Mouse (Mus musculus): ENCODE measurements around the gene Mrpl11. TPM values are rescaled to one million over a fixed set of nuclear protein-coding genes. Genes with fewer than 3 reads are reported as not detected.

Gene Mrpl11
- total and polyA plus RNA-seq, 2 experiments from 2014 or later: 35.0 to 131 TPM

DNA sequence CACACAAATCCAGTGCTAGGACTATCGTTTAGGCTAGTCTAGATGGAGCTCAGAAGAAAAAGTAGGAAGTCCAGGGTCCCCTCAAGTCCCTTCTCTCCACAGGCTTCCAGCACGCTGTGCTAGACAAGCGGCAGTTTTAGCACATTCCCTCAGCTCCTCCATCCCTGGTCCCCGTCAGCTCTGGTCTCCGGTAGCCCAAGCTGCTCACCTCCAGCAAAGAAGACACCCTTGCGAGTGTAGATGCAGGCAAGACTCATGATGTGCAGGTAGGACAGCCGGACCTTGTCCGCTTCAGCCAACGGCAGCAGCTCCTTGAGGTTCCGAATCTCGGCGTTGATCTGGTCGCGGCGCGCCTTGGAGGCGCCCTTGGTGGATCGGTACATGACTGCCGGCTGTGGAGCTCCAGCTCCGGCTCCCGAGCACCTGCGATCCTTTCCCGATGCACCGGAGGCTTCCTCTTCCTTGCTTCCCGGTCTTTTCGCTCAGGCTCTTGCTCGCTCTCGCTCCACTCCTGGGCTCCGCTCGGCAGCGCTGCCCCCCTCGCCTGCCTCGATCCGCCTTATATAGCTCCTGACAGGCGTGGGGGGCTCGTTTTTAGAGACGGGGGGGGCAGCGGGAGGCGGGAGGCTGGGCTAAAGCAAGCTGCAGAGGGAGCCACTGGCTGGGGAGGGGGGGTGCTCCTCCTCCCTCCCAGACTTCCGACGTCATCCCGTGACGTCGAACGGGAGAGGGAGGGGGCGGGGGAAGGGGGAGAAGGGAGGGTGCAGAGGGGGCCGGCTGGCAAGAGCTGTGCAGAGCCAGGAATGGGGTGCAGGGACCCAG, 27.7 kb downstream of the Mrpl11 start:
- Histone ChIP-seq H3K27ac (ENCODE audit: low read depth) (no peak overlapping the region), H3K4me2 (ENCODE audit: low read depth, low read length) (no peak overlapping the region), H3K9me3 (replicated peaks; ENCODE audit: control insufficient read depth, low read length) (no peaks in the 10 kb centered on the region), H3K9ac (replicated peaks; ENCODE audit: low read depth, low read length) (no peak overlapping the region), H3K27me3 (ENCODE audit: control insufficient read depth, insufficient read depth, low read length) (peaks cover 29% of the 10 kb centered on the region), H3K36me3 (replicated peaks; ENCODE audit: control insufficient read depth, insufficient read depth, low read length) (no peaks in the 10 kb centered on the region), H3K4me1 (ENCODE audit: control insufficient read depth, insufficient read depth) (peaks cover 6% of the 10 kb centered on the region; the same call in 1 of the 2 replicates), H3K4me3 (ENCODE audit: low read depth, low read length) (no peak overlapping the region)
- DNase-seq (ENCODE audit: low spot score) (no peak), ATAC-seq (ENCODE audit: insufficient read depth, low read depth) (no peak)
- TF ChIP-seq EP300 (IDR thresholded peaks at IDR 0.05; ENCODE audit: low read depth) (no peak), CTCF (IDR thresholded peaks at IDR 0.05; ENCODE audit: low read depth) (no peak)
- 17% methylated on average over 46 of the region's 47 CpGs for whole genome bisulfite sequencing

- Histone ChIP-seq H3K4me2 (ENCODE audit: low read depth, low read length) (peak within 1 kb of the TSS; percentile 26), H3K9me3 (replicated peaks; ENCODE audit: control insufficient read depth, low read length) (no peaks in the 10 kb centered on the region), H3K27ac (ENCODE audit: low read depth) (no peak within 1 kb of the TSS), H3K4me3 (ENCODE audit: low read depth, low read length) (peak within 1 kb of the TSS; percentile 5; the same call in 1 of the 2 replicates), H3K9ac (replicated peaks; ENCODE audit: low read depth, low read length) (no peak within 1 kb of the TSS), H3K4me1 (ENCODE audit: control insufficient read depth, insufficient read depth) (peaks cover 6% of the 10 kb centered on the region; the same call in 1 of the 2 replicates), H3K36me3 (replicated peaks; ENCODE audit: control insufficient read depth, insufficient read depth, low read length) (no peaks in the 10 kb centered on the region), H3K27me3 (ENCODE audit: control insufficient read depth, insufficient read depth, low read length) (peaks cover 26% of the 10 kb centered on the region)
- ATAC-seq (ENCODE audit: insufficient read depth, low read depth): no peak
- no peak for DNase-seq (ENCODE audit: low spot score)
- no peak for TF ChIP-seq EP300 (IDR thresholded peaks at IDR 0.05; ENCODE audit: low read depth)
- TF ChIP-seq CTCF (IDR thresholded peaks at IDR 0.05; ENCODE audit: low read depth): no peak
- 18% methylated on average over 4 of the region's 4 CpGs for WGBS
These were observed 28.3 kb downstream of the Mrpl11 start, which contains the start of gene Npas4 for GRCm38 (mm10) chr19:4990256-4990625. TSS of gene Npas4 (minus strand) at chr19:4990316.

DNA sequence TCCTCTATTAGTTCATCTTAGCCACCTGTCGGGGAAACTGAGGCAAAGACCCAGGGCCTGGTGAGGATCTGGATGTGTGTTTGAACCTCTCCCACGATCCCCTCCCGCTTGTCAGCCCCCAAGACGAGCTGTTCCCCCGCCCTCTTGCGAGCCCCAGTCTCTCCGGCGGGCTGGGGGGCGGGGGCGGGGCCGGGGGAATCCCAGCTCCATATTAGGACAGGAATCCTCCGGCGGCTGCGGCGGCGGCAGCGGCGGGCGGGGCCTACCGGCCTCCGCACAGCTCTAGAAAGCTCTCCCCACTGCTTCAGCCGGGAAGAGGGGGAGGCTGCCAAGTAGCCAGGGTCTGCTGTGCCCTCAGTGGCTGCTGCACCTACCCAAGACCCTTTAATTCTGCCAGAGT, 28.8 kb downstream of the Mrpl11 start:
- ATAC-seq (ENCODE audit: insufficient read depth, low read depth): no peak
- H3K4me2 ChIP-seq (ENCODE audit: low read depth, low read length): peak overlapping the region; percentile 26
- no peak overlapping the region for H3K9ac ChIP-seq (replicated peaks; ENCODE audit: low read depth, low read length)
- peaks cover 6% of the 10 kb centered on the region; the same call in 1 of the 2 replicates for H3K4me1 ChIP-seq (ENCODE audit: control insufficient read depth, insufficient read depth)
- no peak overlapping the region for H3K27ac ChIP-seq (ENCODE audit: low read depth)
- 3% methylated on average over 21 of the region's 22 CpGs for WGBS
- no peaks in the 10 kb centered on the region for H3K9me3 ChIP-seq (replicated peaks; ENCODE audit: control insufficient read depth, low read length)
- TF ChIP-seq EP300 (IDR thresholded peaks at IDR 0.05; ENCODE audit: low read depth) (no peak), CTCF (IDR thresholded peaks at IDR 0.05; ENCODE audit: low read depth) (no peak)
- peak overlapping the region; percentile 5; the same call in 1 of the 2 replicates for H3K4me3 ChIP-seq (ENCODE audit: low read depth, low read length)
- H3K27me3 ChIP-seq (ENCODE audit: control insufficient read depth, insufficient read depth, low read length): peaks cover 25% of the 10 kb centered on the region
- H3K36me3 ChIP-seq (replicated peaks; ENCODE audit: control insufficient read depth, insufficient read depth, low read length): no peaks in the 10 kb centered on the region
- DNase-seq (ENCODE audit: low spot score): no peak

GRCm38 (mm10) chr19:4992371-4992770, 30.4 kb downstream of the Mrpl11 start:
- Histone ChIP-seq H3K27ac (ENCODE audit: low read depth) (no peak overlapping the region), H3K9ac (replicated peaks; ENCODE audit: low read depth, low read length) (no peak overlapping the region), H3K36me3 (replicated peaks; ENCODE audit: control insufficient read depth, insufficient read depth, low read length) (no peaks in the 10 kb centered on the region), H3K9me3 (replicated peaks; ENCODE audit: control insufficient read depth, low read length) (no peaks in the 10 kb centered on the region), H3K4me3 (ENCODE audit: low read depth, low read length) (no peak overlapping the region), H3K27me3 (ENCODE audit: control insufficient read depth, insufficient read depth, low read length) (peaks cover 25% of the 10 kb centered on the region), H3K4me2 (ENCODE audit: low read depth, low read length) (no peak overlapping the region), H3K4me1 (ENCODE audit: control insufficient read depth, insufficient read depth) (peaks cover 6% of the 10 kb centered on the region; the same call in 1 of the 2 replicates)
- ATAC-seq (ENCODE audit: insufficient read depth, low read depth) (no peak), DNase-seq (ENCODE audit: low spot score) (no peak)
- WGBS: 8% methylated on average over 8 of the region's 8 CpGs
- TF ChIP-seq CTCF (IDR thresholded peaks at IDR 0.05; ENCODE audit: low read depth) (no peak), EP300 (IDR thresholded peaks at IDR 0.05; ENCODE audit: low read depth) (no peak)

DNA sequence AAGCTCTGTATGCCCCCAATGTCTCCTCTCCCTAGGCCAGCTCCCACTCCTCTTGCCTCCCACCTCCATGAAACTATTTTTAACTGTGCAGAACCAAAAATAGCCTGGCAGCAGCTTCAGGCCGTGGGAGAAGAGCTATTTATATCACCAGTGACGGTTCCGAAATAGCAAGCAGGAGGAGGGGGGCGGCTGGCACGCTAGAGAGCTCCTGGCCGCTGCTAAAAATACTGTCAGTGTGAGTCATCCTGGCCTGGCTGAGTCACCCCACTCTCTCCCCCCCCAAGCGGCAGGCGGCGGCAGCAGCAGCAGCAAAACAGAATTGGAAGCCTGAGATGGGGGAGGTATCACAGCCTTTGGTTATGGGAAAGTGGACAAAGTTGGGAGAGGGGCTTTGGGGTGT, 31.0 kb downstream of the Mrpl11 start:
- no peak overlapping the region for H3K4me2 ChIP-seq (ENCODE audit: low read depth, low read length)
- peak; percentile 96 for ATAC-seq (ENCODE audit: insufficient read depth, low read depth)

More for the DNA sequence above, 31.0 kb downstream of the Mrpl11 start:
- Histone ChIP-seq H3K36me3 (replicated peaks; ENCODE audit: control insufficient read depth, insufficient read depth, low read length) (no peaks in the 10 kb centered on the region), H3K27ac (ENCODE audit: low read depth) (no peak overlapping the region), H3K4me1 (ENCODE audit: control insufficient read depth, insufficient read depth) (peaks cover 6% of the 10 kb centered on the region; the same call in 1 of the 2 replicates), H3K9ac (replicated peaks; ENCODE audit: low read depth, low read length) (no peak overlapping the region), H3K27me3 (ENCODE audit: control insufficient read depth, insufficient read depth, low read length) (peaks cover 25% of the 10 kb centered on the region), H3K9me3 (replicated peaks; ENCODE audit: control insufficient read depth, low read length) (no peaks in the 10 kb centered on the region), H3K4me3 (ENCODE audit: low read depth, low read length) (no peak overlapping the region)
- WGBS: 0% methylated on average over 9 of the region's 9 CpGs
- peak; percentile 95 for DNase-seq (ENCODE audit: low spot score)
- TF ChIP-seq EP300 (IDR thresholded peaks at IDR 0.05; ENCODE audit: low read depth) (peak; percentile 87; the same call in 1 of the 2 replicates), CTCF (IDR thresholded peaks at IDR 0.05; ENCODE audit: low read depth) (peak; percentile 32; the same call in 1 of the 2 replicates)
